In the genomic region with DNA sequence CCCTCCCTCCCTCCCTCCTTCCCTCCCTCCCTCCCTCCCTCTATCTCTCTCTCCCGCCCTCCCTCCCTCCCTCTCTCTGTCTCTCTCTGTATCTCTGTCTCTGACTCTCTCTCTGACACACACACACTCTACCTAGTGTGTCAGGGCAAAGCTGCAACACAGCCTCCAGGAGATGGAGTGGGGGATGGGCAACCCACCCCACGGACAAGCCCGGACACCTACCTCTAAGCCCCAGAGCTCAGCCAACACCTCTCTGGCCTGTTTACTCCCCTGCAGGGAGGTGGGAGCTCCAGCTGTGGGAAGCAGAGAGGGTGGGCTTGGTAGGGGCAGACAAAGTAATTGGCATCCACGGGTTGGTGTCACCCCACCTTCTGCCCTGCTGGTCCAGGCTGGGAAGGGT, we compare ENCODE assay signal across 20 mouse cellular contexts.
"Had no signal": no experiment of that assay in that cellular context is flagged by ENCODE, and none has a peak within 500 bp of the region (broad histone marks: within the 10 kb centered on the region; RNA-seq: fewer than 3 reads in every experiment).

No protein-coding gene starts in this region.

- DNase-seq: liver, postnatal 0 days; lung, adult 2 months; lung, postnatal 14 days; lung, postnatal 36 days; retina, postnatal 1 day; right cerebral cortex, adult 18-20 months; right cerebral cortex, postnatal 25 days; right cerebral cortex, postnatal 4 days; spleen, adult 18-20 months; thymus, adult 18-20 months; thymus, postnatal 14 days; thymus, postnatal 36 days had no signal

- H3K4me2 ChIP-seq: lung, embryonic 15.5 days; midbrain, embryonic 11.5 days; midbrain, embryonic 13.5 days; midbrain, embryonic 15.5 days; neural tube, embryonic 12.5 days had no signal

- H3K36me3 ChIP-seq: lung, embryonic 15.5 days; midbrain, embryonic 13.5 days; midbrain, embryonic 15.5 days; neural tube, embryonic 12.5 days had no signal

- ATAC-seq: liver, postnatal 0 days; lung, postnatal 0 days; midbrain, embryonic 13.5 days; midbrain, embryonic 15.5 days had no signal

- H3K9ac ChIP-seq: liver, postnatal 0 days; lung, embryonic 15.5 days; midbrain, embryonic 13.5 days; midbrain, embryonic 15.5 days; neural tube, embryonic 12.5 days had no signal

- H3K27ac ChIP-seq: lung, embryonic 15.5 days; macrophage; midbrain, embryonic 13.5 days; midbrain, embryonic 15.5 days; neural tube, embryonic 12.5 days had no signal

- H3K4me3 ChIP-seq: lung, embryonic 15.5 days; megakaryocyte, embryonic 14.5 days; midbrain, embryonic 13.5 days; midbrain, embryonic 15.5 days; neural tube, embryonic 12.5 days had no signal

- H3K9me3 ChIP-seq: lung, embryonic 15.5 days; megakaryocyte, embryonic 14.5 days; midbrain, embryonic 13.5 days; midbrain, embryonic 15.5 days; neural tube, embryonic 12.5 days had no signal

- H3K4me1 ChIP-seq: lung, embryonic 15.5 days; megakaryocyte, embryonic 14.5 days had no signal
